Mouse (Mus musculus) E14TG2a.4 (cell line): ENCODE data around the gene Fam71e2.

ENCODE experiments used
- H3K27me3 ChIP-seq: 2 replicates; pipeline ENCODE4 v1.6.1; 2014; ENCODE audit warnings: low read length, control low read depth; ENCODE audit not compliant: insufficient read depth
- H3K36me3 ChIP-seq: 2 replicates; pipeline ENCODE4 v1.6.1; 2014; ENCODE audit warnings: low read length, control low read depth; ENCODE audit not compliant: insufficient read depth
- H3K4me1 ChIP-seq: replicated peaks from 2 replicates; pipeline ENCODE4 v1.6.1; 2014; ENCODE audit warnings: low read depth, low read length, control low read depth
- H3K4me3 ChIP-seq: replicated peaks from 2 replicates; pipeline ENCODE4 v1.5.1; 2014; ENCODE audit warnings: mild to moderate bottlenecking, low read length
- H3K9me3 ChIP-seq: 2 replicates; pipeline ENCODE4 v1.6.1; 2014; ENCODE audit warnings: low read length, control low read depth
- CTCF ChIP-seq: conservative IDR thresholded peaks from 2 replicates; pipeline ENCODE4 v1.5.1; 2014; ENCODE audit warnings: low read length
- NANOG ChIP-seq: IDR thresholded peaks from 2 replicates; pipeline ENCODE4 v1.6.1; 2014; ENCODE audit warnings: borderline replicate concordance, low read length, mixed read lengths
- POU5F1 ChIP-seq: IDR thresholded peaks from 2 replicates; pipeline ENCODE4 v1.6.1; 2014; ENCODE audit warnings: low read length, borderline replicate concordance

Fam71e2 gene

DNA sequence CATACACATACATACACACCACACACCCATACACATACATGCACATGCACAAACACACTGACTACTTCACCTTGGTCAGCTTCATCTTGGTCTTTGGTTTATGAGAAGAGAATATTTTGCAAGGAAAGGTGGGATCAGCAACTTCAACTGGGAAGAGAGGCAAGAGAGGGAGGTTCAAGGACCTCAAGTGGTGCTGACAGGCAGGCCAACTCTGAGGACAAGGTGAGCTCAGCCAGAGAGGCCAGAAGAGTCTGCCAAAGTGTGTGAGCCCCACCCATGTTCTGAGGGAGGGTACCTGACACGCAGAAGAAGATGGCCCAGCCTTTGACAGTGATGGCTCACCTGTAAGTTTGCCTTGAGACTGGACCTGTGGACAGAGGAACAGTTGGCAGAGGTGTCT lies 11.4 kb downstream of the Fam71e2 start:
- H3K4me3 ChIP-seq: no peak overlapping the region
- no peaks in the 10 kb centered on the region for H3K36me3 ChIP-seq
- TF ChIP-seq POU5F1 (no peak), NANOG (no peak), CTCF (no peak)
- no peaks in the 10 kb centered on the region for H3K9me3 ChIP-seq
- peaks cover 5% of the 10 kb centered on the region for H3K4me1 ChIP-seq
- H3K27me3 ChIP-seq: peaks cover 23% of the 10 kb centered on the region

DNA sequence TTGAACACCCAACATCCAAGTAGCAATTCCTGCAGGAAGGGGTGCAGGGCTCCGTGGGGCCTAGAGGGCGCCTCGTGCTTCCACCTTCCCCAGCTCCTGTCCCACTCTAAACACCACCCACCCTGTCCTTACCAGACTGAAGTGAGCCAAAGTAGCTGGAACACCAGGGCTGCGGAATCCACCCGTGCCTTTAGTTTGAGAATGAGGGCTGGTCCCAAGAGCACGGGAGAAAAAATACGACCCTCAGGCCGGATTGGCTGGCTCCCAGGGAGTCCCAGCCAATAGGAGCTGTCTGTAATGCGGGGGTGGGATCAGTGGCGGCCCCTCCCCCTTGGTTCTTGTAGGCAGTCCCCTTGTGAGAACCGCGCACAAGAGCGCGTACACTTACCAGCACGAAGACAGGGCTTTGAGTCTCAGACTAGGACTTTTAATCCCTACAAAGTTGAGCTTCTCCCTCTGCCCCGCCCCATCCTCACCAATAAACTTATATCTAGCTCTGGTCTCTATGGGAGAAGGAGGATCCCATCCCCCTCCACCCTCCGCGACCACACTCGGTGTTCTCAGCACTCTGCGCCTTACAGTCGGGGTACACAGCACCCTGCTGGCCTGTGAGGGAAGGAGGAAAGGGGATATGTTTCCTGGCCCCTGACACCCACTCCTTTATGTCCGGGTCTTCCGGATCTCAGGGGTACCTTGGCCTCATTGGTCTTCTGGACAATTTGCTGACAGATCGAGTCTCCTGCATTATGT lies 18.1 kb downstream of the Fam71e2 start, which contains the start of gene Cox6b2:
Cox6b2 (minus strand) TSS at position 274 of the 750 bp plus-strand sequence.
- TF ChIP-seq CTCF (no peak), NANOG (no peak), POU5F1 (no peak)
- Histone ChIP-seq H3K4me3 (peak within 1 kb of the TSS; percentile 98), H3K4me1 (peaks cover 45% of the 10 kb centered on the region), H3K36me3 (peaks cover 33% of the 10 kb centered on the region), H3K9me3 (no peaks in the 10 kb centered on the region), H3K27me3 (peaks cover 3% of the 10 kb centered on the region)

DNA sequence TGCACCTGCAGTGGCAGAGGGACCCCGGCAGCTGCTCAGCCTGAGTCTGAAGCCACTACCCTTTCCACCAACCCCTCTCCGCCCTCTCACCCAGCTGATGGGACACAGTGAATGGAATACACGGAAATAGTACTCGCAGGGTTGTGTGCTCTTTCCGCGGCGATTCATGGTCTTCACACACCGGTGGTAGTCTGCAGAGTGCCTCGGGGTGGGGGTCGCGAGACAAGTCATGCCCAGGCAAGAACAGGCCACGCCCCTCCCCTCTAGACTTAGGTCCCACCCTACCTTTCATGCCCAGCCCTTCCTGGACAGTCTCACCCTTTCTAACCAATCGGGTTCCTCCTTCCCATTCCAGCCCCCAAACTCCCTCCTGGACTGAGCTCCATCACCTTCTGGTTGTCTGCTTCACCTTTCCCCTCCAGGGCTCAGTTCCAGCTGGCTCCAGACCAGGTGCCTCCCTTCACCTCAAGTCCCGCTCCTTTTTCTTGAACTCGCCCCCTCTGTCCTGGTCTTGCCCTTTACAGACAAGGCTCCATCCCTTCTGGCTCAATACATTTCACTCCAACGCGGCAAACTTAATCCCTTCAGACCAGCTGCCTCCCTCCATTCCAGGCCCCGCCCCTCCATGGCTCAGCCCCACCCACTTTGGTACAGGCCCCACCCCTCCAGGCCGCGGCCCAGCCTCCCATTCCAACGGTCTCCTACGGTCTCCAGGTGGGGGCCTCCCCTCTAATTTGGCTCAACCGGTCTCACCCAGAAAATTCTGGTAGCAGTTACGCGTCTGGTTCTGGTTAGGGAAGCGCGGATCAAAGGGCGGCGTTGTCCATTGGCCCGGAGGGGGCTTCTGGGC lies 18.9 kb downstream of the Fam71e2 start:
- peaks cover 41% of the 10 kb centered on the region for H3K36me3 ChIP-seq
- H3K27me3 ChIP-seq: no peaks in the 10 kb centered on the region
- H3K9me3 ChIP-seq: no peaks in the 10 kb centered on the region
- H3K4me1 ChIP-seq: peaks cover 53% of the 10 kb centered on the region
- TF ChIP-seq CTCF (no peak), NANOG (no peak), POU5F1 (no peak)
- H3K4me3 ChIP-seq: peak overlapping the region; percentile 98

DNA sequence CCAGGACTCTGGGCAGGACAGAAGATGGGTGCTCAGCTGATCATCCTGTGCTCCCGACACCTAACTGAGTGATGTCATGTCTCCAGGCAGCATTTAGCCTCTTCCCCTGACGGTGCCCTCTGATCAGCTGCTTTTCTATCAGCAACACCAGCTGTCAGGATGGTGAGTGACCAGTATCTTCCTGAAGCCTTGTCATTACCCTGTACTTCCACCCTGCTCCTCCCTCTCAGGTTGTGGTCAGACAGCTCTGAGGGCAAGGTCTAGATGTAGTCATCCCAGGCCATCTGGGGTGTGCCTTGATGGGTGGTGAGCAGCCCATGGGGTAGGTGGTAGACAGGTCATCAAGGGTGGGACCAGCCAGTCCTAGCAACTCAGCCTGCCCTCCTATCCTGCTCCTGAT lies 21.9 kb downstream of the Fam71e2 start:
- no peak for TF ChIP-seq POU5F1
- no peak for TF ChIP-seq CTCF
- no peak for TF ChIP-seq NANOG
- Histone ChIP-seq H3K27me3 (no peaks in the 10 kb centered on the region), H3K9me3 (no peaks in the 10 kb centered on the region), H3K4me3 (no peak overlapping the region), H3K4me1 (peaks cover 78% of the 10 kb centered on the region), H3K36me3 (peaks cover 71% of the 10 kb centered on the region)

DNA sequence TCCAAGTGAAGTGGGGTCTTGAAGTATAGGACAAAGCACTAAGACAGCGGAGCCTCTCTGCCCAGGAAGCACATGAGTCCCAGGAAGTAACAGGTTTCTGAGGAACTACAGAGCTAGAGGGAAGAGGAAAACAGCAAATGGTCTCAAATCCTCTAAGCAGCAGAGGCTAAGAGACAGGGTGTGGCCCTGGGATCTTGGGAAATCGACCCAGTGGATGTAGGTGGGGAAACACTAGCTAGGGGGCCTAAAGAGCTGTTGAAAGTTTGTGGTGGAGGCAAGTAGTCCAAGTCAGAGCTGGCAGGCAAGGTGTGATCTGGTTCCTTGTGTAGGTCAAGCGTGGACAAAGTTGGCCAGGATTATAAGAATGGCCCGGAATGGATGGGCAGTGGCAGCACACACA lies 22.8 kb downstream of the Fam71e2 start:
- no peaks in the 10 kb centered on the region for H3K27me3 ChIP-seq
- H3K4me1 ChIP-seq: peaks cover 73% of the 10 kb centered on the region
- peaks cover 80% of the 10 kb centered on the region for H3K36me3 ChIP-seq
- H3K4me3 ChIP-seq: no peak overlapping the region
- no peak for TF ChIP-seq NANOG
- no peak for TF ChIP-seq CTCF
- no peak for TF ChIP-seq POU5F1
- H3K9me3 ChIP-seq: no peaks in the 10 kb centered on the region

DNA sequence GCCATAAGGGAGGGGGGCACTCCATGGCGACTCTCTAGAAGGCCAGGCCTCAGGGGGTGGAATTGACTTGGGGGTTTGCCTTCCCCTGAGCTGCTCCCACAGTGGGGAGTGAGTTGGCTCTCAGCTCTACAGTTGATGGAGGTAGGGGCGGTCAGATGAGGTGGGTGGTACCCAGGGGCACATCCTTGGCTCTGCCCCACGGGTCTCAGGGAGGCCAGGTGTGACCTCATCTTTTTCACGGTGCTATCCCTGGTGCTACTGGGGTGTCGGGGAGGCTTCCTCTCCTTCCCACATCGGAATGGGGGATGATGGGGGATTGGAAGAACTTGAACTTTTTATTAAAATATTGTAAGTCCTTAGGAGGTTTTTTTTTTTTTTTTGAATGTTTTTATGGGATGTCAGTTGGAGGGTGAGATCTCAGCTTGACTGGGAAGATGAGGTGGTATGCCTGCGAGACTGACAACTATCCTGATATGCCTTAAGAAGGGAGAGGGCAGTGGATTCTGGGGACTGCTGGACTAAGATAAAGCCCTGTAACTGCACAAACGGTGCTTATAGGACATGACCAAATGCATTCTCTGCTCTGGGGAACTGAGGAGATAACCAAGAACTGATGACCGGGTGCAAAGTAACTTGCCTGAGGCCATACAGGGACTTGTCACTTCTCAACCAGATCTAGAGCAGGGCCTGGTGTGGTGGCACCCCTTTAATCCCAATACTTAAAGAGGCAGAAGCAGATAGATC lies 23.8 kb downstream of the Fam71e2 start:
- H3K9me3 ChIP-seq: no peaks in the 10 kb centered on the region
- peaks cover 79% of the 10 kb centered on the region for H3K4me1 ChIP-seq
- H3K4me3 ChIP-seq: peak overlapping the region; percentile 63; the same call in 1 of the 2 replicates
- H3K27me3 ChIP-seq: no peaks in the 10 kb centered on the region
- TF ChIP-seq NANOG: no peak
- TF ChIP-seq POU5F1: no peak
- no peak for TF ChIP-seq CTCF
- H3K36me3 ChIP-seq: peaks cover 90% of the 10 kb centered on the region

DNA sequence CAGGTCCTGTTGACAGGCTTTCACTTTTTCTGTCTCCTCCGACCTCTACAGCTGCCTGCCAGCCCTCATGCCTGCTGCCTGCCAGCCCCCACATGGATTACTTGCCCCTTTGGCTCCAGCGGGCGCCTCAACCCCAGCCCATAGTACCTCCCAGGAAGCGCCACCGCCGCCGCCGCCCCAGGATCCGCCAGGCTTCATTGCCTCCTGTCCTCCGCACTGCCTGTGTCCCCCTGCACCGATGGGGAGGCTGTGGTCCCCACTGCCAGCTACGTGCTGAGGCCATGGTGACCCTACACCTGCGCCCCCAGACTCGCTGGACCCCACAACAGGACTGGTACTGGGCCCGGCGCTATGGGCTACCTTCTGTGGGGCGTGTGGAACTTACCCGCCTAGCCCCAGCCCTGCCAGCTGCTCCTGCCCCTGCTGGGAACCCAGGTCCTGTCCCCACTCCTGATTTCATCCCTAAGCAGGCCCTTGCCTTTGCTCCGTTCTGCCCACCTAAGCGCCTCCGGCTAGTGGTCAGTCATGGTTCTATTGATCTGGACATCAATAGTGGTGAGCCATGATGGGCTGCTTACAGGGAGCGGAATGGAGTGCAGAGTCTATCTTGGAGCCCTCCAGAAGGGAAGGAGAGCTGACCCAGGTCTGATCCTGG lies 24.6 kb downstream of the Fam71e2 start:
- peaks cover 96% of the 10 kb centered on the region for H3K36me3 ChIP-seq
- H3K4me3 ChIP-seq: peak overlapping the region; percentile 63
- peaks cover 88% of the 10 kb centered on the region for H3K4me1 ChIP-seq
- no peaks in the 10 kb centered on the region for H3K9me3 ChIP-seq
- TF ChIP-seq POU5F1 (no peak), NANOG (no peak), CTCF (no peak)
- H3K27me3 ChIP-seq: no peaks in the 10 kb centered on the region

DNA sequence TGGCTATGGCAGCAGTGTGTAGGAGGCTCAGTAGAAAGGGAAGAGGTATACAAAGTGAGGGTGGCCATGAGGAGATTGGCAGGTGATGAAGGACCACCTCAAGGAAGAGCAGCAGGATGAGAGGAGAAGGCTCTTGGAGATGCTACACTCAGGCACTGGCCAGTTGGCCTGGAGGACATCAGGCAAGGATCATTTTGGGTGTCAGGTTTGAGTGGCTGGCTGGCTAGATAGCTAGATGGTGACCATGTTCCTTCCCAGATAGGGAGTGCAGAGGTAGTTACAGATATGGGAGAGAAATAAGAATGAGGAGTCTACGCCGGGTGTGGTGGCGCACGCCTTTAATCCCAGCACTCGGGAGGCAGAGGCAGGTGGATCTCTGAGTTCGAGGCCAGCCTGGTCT lies 26.2 kb downstream of the Fam71e2 start:
- H3K4me3 ChIP-seq: no peak overlapping the region
- no peaks in the 10 kb centered on the region for H3K27me3 ChIP-seq
- TF ChIP-seq CTCF (no peak), NANOG (no peak), POU5F1 (no peak)
- H3K4me1 ChIP-seq: peaks cover 82% of the 10 kb centered on the region
- peaks cover 85% of the 10 kb centered on the region for H3K36me3 ChIP-seq
- no peaks in the 10 kb centered on the region for H3K9me3 ChIP-seq
